Mouse (Mus musculus) cerebellum, adult 8-10 months (tissue): ENCODE measurements around the gene Nova2.

Experiments used
- DNase-seq: peaks from one replicate; pipeline ENCODE4 v3.0.0; 2022

Nova2 gene

DNA sequence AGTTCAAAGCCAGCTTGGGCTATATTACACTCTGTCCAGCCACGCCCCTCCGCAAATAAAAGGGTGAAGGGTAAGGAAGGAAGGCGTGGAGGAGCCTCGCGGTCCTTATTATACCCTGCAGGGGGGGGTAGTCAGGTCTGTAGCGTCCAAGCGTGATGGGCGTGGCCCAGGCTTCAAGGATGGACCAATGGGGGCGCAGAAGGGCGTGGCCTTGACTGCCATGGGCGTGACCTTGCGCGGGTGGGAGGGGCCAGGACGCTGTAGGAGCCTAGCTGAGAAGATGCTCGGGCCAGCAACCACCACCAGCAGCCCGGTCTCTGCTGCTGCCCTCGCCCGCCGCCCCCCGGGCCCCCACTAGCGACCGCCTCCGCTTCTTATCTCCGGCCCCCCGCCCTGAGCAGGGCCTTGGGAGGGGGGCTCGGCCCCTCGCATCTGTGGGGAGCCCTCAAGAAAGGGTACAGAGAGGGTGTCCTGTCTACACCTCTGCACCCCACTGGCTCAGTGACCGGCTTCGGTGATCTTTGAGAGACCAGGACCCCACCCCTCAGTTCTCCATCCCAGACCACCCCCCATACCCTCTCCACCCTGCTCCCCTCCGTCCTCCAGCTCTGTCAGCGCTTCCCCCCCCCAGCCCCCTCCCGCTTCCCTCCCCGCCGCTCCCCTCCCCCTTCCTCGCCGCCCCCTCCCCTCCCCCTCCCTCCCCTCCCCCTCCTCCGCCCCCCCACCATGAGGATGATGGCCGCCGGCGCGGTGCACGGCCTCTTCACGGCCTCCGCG is at the start of gene Nova2:
Gene Nova2, plus strand, starts transcription at position 727 of the 777 bp plus-strand sequence.
- DNase-seq: peak; percentile 97

DNA sequence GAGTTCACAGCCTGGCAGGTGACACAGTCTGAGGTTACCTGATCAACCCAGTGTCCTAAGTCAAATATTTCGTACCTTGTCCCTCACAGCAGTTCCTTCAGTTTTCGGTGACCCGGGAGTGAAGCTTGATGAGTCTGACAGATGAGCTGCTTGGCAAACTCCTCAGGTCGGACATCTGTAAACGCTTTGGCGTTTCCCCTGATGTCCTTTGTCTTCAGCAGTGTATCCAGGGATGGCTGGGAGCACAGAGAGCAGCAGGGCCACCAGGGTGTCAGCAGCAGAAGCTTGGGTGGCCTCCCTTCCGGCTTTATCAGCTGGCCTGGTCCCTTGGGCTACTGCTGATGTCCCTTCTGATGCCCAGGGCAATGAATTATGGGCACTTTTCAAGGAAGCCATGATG is 47.0 kb upstream of the Nova2 start:
- no peak for DNase-seq

DNA sequence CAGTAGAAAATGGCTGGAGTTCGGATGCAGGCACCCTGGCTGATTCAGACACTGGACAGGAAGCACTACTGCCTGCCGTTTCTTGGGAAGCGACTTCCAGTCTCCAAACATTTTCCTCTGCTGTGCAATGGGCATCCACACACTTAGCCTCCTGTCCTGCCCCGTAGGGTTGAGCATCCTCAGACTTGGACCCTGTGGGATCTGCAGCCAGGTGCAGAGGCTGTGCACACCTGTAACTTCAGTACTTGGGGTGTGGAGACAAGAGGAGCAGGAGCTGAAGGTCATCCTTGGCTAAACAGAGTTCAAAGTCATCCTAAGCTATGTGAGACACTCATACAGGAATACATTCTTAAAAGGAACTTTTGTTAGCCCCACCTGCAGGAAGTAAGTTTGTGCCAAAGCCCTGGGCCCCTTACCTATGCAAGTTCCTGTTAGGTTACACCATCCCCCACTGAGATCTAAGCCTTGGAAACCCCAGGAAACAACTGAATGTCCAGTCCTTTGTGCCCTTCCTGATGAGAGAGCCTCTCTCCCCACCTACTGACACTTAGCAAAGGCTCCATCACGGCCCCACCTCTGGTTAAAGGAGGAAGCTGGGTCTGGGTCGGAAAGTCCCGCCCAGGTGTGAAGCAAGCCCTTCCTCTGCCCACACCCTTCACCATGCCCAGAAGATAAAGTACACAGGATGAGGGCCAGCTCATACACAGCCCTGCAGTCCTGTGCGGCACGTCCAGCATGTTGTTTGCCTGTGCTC is 41.5 kb upstream of the Nova2 start:
- no peak for DNase-seq

DNA sequence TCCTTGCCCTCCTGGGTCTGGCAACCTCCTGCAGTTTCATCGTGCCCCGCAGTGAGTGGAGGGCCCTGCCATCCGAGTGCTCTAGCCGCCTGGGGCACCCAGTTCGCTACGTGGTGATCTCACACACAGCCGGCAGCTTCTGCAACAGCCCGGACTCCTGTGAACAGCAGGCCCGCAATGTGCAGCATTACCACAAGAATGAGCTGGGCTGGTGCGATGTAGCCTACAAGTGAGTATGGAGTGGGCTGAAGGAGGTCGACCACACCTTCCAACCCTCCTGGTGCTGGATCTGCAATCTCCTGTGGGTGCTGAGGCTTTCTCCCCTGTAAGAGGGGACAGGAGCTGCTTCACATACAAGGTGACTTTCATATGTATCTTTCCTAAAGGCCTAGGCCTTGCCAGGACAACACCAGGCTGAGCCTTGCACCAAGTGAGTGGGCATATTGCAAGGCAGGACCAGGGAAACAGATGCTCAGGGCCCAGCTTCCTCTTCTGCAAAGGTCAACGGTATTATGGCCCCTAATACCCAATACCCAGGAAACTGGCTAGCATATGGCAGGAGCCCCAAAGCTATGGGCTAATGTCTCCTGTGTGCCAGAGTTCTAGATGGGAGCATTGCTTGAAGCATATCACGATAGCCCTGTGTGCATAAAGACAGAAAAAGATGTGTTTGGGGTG is 40.8 kb upstream of the Nova2 start:
- no peak for DNase-seq

DNA sequence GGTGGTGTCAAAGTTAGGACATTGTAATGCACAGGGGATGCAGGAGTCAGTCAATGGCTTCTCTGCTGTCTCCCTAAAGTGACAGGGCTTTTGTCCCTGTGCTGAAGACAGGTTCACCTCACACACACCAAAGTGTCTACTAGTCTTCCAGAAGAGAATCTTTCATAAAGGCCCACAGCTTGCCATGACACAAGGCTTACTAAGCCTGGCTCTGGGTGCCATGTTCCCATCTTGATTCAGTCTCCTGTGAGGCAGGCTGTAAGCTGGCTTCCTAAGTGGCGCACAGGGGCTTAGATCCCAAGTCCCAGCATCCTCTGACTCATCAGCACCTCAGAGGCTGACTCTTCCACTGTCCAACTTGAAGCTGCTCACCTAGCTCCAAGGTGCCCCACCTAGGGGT is 38.7 kb upstream of the Nova2 start:
- no peak for DNase-seq

DNA sequence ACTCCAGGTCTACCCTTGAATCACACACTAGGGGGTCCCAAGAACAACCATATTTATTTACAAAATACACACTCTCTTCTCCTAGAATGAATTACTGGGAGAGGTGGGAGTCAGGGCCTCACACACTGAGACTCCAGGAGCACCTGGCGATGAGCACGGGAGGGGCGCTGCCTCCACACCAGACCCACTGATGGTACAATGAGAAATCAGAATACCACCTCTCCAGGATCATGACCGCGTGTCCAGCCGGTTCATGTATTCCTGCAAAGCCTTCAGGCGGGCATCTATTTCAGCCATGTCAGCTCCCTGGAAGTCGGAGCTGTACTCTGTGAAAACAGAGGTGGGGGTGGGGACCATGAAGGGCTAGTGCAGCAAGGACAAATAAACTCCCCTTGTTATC is 34.8 kb upstream of the Nova2 start:
- DNase-seq: no peak

DNA sequence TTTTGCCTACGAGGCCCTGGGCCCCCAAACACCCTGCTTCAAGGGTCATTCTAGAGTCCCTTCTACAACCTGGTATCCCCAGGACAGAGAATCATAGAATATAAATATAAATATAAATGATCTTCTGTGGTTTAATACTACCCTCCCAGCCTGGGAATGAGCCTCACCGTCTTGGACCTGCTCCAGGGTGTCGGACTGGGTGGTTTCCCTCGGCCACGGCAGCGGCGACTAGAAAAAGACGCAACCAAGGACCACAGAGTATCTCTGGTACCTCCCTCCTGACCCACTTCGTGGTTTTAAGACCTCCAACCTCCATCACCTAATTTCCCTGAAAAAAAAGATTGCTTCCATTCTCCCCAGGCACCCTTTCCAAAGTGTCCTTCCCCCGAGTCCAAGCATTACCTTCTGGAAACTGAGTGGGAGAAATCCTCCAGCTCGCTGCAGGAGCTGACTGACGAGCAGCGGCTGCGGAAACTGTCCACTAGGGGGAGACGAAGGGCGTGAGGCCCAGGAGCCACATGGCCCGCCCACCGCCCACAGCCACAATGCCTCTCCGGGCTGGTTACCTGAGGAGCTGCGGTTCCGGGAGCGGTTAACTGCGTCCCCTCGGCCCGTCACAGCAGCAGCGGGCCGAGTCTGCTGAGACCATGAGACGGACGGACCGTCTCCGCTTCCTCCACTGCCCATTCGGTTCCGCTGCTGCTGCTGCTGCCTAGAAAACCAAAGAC is 33.7 kb upstream of the Nova2 start:
- DNase-seq: peak; percentile 91

DNA sequence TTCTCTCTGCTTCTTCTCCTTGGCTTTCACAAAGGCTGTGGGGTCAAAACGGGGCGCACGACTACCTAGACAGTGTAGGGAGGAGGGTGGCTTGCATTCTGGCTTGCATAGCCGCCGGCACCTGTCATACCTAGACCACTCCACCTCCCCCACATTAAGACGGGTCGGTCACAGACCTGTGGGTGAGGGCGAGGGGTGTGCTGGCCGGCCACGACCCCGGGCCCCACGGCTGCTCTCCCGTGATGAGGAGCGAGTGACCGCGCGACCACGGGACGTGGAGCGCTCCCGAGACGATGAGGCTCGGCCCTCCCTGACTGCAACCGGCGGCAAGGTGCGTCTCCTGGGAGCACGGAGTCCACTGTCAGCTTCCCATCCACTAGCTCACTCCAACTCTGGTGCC is 32.7 kb upstream of the Nova2 start:
- peak; percentile 39 for DNase-seq

DNA sequence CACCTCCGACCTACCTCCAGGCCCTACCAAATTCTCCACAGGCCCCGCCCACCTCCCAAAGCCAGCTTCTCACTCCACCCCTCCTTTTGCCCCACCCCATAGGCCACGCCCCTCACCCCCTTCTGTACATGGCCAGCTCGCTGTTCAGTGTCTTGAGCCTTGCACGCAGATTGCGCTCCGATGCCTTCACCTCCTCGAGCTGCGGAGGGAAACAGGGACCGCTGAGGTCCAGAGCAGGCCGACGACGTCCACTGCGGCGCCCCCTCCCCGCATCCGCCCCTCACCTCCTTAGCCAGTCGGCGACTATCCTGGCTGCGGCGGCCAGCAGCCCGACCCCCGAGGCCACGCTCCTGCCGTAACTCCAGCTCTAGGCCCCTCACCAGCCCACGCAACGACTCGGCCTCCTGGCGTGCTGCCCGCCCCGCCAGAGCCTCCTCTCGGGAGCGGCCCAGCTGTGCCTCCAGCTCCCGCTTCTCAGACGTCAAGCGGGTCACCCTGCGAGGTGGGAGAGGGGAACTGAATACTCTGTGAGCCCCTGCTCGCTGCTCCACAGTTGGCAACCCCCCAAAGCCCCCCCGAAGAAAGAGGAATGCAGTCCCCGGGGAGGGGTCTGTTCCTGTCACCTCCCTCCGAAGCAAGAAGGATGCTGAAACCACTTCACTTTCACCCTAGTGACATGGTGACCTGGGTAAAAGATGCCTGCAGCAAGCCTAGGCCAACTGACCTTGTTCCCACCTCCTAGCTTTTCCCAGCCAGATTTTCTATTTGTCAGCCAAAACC is 31.8 kb upstream of the Nova2 start:
- DNase-seq: peak; percentile 79

DNA sequence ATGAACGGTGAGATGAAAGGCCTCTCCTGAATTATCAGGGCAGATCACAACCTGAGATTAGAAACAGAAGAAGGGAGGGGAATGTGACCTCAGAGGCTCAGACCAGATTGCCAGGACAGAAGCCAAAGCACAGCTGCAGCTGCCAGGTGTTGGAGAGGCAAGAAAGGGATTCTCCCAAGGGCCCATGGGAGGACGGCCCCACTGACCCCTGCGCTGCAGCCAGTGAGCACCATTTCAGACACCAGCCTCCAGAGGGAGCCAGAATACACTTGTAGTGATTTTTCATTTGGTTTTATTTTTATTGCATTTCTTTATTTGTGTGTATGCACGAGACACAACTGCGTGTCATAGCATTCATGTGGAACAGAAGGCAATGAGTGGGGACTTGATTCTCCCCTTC is 29.2 kb upstream of the Nova2 start:
- peak; percentile 48 for DNase-seq

DNA sequence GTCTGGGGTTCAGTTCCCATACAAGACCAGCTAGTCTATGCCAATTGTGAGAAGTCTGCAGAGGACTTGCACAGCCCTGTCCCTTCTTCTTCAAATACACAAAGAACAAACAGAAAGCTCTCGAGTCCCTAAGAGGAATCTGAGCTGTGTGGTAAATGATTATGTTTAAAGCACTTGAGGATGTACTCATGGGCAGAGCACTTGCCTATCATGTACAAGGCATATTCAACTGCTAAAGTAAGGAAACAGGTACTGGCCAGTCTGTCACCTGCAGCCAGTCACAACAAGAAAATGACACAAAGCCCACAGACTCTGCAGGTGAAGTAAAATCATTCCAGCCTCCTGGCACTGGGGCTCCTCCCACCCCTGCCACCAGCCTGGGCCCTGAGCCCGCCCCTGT is 25.2 kb upstream of the Nova2 start:
- DNase-seq: no peak

DNA sequence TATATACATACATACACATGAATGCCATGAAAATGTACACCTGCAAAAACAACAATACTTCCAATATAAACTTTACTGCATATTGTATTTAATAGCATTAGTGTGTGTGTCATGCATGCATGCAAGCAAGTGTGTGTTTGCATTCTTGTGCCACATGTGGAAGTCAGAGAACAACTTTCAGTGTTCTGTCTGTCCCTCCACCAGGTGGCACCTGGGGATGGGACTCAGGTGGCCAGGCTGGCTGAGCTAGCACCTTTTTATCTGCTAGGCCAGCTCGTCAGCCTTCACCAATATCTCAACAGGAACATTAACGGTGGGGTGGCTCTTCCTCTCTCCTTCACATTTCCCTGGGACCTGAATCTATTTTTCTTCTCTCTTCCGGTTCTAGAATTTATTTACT is 23.2 kb upstream of the Nova2 start:
- no peak for DNase-seq

DNA sequence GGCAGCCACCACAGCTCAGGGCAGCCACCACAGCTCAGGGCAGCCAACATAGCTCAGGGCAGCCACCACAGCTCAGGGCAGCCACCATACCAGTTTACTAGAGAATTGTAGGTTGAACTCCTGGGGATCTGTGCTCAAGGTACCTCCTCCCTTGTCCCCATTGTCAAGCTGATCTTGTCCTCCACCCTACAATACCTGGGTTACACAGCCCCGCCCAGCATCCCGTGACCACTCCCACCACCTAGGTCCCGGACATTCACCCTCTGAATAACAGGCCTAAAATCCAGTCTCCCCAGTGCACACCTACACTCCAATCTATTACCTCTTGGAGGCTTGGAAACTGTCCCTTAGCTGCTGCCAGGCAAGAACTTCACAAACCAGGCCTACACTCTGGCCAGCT is 20.7 kb upstream of the Nova2 start:
- DNase-seq: no peak

DNA sequence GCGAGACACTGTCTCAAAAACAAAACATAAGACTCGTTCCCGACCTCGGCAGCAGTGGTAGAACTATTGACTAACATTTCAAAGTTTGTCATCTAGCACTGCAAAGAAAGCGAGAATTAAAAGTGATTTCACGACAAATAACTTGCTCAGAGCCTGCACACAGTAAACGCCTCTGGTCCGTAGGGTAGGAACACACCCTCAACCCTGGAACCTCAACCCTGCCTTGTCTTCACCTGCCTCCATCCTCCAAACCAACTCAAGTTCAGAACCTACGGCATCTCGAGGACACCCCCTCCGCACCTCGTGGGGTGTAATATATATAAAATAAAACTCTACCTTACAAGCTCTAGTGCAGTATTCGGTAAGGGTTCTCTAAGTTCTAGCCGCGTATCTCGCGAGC is 15.9 kb upstream of the Nova2 start:
- no peak for DNase-seq

DNA sequence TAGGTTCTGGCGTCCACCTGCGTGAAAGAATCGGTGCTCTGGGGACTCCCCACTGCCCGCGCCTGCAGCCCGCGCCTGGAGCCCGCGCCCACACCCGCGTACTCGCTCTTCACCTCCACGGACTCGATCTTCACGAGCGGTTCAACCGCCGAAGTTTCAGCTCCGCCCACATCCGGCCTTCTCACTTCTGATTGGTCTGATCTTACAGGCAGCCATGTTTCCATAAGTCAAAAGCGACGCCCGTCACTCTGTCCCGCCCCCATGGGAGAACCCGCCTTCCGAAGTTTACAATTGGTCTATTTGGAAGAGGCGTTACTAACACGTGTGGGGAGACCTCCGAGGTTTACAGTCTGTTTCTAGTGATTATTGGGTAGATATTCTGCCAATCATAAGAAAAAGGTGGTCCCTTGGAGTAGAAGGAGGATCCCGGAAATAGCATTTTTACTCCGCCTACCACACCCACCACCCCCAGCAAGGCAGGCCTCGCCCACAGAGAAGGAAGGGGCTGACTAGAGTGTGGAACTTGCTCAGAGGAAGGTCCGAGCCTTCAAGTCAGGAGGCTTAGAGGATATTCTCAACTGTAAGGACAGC is 15.4 kb upstream of the Nova2 start, which contains the start of gene Ccdc61:
Gene Ccdc61, minus strand, starts transcription at position 175 of the 591 bp plus-strand sequence.
- DNase-seq: peak; percentile 96

DNA sequence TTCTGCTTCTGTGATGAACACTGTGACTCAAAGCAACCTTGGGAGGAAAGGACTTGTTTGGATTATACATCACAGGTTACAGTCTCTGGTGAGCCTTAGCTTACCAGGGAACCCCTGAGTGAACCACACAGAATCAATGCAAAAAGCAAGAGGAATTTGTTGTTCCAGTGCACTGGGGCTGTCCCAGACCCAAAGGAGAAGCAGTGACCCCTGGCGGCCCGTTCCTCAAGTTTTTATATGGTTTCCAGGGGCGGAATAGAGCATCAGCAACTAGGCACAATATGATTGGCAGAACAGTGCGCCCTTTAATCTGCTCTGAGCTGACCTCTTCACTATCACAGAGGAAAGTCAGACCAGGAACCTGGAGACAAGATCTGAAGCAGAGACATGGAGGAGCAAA is 9.4 kb upstream of the Nova2 start:
- no peak for DNase-seq

DNA sequence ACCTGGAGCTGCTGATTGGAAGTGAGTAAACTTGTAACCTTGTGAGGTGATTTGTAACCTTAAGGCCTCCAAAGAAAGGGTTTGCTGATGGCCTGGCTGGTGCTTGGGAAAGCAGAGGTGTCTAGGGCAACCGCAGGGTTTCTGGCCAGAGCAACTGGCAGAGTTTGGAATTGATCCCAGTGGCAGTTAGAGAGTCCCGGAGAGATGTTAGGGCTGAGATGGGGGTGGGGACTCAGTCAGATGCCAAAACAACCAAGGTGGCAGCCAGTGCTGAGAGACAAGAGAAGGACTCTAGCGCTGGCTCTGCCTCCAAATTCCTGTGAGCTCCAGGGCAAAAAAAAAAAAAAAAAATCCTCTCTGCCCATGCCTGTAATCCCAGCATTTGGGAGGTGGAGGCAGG is 7.8 kb upstream of the Nova2 start:
- DNase-seq: no peak

DNA sequence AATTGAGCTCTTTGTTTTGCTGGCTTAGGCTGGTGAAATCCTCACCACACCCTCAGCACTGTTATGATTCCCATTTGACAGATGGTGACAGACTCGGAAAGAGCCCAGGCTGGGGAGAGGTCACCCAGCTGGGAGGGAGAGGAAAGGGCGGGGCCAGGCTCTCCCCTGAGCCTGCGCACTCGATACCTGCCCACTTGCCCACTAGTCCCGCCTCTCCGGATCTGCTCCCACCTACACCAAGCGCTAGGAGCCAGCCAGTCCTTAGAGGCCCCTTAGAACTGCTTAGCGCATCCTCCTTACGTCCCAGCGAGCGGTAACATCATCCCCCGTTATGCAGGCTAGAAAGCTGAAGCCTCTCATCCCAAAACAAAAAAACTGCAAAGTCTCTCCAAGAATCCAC is 4.6 kb upstream of the Nova2 start:
- peak; percentile 69 for DNase-seq

DNA sequence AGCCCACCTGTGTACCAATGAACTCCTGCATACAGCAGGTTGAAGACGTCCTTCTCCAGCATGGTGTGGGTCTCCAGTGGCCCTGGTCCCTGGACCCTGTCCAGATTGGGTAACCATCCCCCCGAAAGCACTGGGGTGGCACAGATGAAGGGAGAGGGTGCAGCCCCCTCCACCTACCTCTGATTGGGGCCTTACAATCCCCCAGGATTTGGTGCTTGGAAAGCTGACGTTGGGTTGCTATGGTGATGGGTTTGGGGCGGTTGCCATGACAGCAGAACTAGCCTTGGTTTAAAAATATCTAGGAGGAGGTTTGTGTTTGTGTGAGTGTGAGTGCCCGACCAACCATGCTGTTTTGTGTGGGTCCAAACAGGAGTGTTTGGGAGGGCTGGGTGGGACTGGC is 2.9 kb upstream of the Nova2 start:
- no peak for DNase-seq

DNA sequence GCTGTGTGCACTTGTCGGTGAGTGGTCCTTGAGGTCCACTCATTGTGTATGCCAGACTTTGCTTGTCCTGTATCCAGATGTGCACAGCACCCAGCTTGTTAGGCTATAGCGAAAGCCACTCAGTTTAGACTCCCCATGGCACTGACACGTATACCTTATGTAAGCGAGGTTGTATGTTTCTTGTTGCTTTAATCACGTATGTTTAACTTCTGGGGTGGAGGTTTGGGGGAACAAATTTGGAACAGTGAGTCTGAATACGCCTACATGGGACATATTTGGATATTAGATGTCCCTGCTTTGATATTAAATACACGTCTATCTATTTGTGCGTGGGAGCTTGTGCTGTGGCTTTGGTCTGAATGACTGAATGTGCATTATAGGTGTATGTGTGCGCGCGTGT is 2.4 kb upstream of the Nova2 start:
- no peak for DNase-seq

DNA sequence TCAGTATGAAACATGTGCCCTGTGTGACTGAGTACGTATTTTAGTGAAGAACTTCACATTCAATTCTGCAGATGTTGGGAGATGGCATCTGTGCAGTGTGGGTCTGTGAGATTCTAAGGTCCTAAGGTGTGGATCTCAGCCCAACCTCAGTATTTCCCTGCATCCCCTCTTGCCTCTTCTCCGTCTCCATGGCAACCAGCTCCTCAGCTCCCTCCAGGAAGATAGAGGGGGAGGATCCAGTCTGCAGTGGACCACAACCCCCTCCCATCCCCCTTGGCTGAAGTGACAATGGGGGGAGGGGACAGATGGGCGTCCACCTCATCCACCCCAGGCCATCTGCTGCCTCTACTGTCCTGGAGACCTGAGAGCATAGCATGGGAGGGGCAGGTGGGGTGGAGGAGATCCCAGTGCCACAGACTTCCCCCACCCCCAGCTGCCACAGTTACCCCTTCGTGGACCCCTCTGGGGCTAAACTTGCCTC is 1.9 kb upstream of the Nova2 start:
- peak; percentile 31 for DNase-seq

DNA sequence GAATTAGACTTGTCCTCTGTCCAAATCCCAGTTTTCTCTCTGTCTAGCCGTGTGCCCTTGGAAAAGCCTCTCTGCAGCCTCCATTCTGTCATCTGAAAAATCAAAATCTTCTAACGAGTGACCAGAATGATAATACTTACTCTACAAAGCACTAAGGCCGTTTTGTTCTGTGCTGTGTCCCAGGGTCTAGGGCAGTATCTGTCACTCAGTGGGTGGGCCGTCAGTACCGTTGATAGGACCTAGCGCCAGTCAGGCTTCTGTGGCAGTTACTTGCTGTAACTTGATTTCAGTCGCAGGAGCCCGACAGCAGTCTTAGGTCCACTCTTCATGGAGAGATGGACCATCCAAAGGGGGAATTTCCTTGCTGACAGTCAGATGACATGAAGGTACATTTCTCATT is 1.4 kb upstream of the Nova2 start:
- DNase-seq: peak; percentile 24
